Mouse (Mus musculus): ENCODE data around the gene Cacna1a.
"Not testable (repeated sequence)": the region's sequence is repeated elsewhere in the genome, so short reads cannot be mapped to it uniquely, and the experiment has no call there.

The Cacna1a gene

DNA sequence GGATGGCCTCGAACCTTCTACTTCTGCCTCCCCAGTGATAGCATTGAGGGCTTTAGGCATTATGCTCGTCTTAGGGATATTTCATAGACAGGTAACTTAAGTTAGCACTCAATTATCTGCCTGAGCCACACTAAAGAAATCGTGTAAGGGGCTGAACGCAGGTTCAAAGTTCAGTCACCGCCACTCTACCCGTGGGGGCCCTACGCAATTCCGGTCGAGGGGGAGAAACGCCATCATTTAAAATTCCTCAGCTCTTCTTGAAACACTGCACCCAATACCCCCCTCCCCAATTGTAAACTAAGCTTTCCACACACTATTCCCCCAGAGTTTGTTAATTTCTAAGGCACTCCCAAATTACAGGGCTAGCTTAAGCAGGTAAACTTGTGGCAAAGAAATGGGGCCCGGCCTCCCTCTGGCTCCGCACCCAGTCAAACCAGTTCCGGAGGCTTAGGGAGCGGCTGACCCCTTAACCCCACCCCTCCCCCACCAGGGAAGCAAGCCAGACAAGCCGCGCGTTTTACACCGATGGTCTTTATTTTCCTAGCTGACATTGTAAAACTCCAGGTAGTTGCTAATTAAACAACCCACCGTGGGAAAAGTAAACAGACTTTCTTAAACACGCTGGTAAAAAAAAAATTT lies 272.7 kb downstream of the Cacna1a start:
- no peak for DNase-seq (ENCODE audit: low spot score)

- peak; percentile 77 for DNase-seq (ENCODE audit: low spot score)
These were observed 273.2 kb downstream of the Cacna1a start for GRCm38 (mm10) chr8:84661458-84661871.

DNA sequence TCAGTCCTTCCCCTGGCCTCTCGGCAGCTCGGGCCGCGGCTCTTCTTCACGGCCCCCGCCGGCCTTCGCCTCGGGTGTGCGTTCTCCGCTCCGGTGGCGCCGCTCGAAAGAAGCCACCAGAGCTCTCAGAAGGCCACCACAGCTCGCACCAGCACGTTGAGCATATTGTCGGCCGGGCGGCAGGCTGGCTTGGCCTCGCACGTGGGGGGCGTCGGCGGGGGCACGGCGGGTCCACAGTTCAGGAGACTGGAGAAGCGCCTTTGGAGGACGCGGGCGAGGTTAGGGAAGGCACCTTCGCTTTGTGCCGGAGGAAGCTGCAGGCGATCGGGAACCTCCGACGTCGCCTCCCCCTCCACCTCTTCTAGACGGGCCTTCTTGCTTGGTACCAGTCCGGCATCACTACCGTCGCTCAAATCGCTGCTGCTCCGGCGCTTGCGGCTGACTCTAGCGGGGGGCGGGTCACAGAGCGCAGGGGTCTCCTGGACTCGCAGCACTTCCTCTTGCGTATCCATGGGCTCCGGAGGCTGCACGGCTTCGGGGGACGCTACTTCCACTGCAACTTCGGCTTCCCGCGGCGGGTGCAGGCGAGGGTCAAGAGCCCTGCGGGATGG lies 273.8 kb downstream of the Cacna1a start:
- no peak for DNase-seq (ENCODE audit: low spot score)

DNA sequence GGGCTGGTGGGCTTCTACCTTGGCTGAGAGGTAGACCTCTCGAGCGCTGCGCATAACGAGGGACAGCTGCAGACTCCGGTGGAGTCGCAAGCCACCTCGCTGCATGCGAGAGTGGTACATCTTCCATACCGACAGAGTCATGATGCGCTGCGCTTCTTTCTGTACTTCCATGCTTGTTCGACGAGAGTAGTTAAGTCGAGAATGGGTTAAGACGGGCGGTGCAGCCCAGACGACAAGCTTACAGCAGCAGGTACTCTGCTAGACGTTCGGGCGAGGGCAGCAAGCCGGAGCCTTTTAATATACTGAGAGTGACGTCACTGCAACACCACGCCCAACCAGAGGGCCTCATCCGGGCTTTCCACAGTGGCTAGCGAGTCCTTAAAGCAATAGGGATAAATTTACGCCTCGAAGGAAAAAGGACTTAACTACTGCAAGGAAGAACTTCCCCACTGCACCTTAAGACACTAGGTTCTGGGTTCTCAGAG lies 274.4 kb downstream of the Cacna1a start, which contains the start of gene Ier2:
Gene Ier2 (minus strand): TSS at position 272 of the 485 bp plus-strand sequence.
- DNase-seq (ENCODE audit: low spot score), result peak; percentile 84

DNA sequence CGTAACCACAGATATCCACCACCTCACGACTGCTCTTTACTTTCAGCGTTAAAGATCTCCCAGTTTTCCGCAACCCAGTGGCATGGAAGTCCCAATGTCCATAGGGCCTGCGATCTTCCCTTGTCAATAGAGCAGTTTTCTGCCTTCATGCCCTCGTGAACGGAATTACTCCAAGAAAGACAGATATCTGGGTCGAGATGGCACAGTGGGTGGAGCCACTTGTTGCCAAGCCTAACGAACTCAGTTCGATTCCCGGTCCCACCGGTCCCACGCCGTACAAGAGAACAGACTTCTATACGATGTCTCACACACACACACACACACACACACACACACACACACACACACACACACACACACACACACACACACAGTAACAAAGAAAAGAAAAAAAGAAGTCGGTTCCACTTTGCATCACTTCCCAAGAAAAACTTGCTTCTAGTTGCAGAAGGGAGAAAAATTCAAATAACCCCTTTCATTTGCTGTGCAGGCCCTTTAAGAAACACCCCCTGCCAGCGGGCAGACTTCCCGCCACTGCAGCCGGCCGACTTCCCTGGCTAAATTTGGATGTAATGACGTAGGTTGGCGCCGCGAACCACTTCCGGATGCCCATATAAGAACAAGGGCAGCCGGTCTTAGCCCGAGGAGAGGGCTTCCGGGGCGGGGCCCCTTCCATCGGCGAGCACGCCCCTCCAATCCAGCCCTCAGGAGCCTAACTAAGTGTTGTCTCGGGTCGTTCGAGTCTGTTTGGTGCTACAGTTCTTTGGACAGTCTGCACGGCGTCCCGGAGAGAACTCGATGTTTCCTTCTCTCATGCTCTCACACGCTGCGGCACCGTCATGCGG lies 275.5 kb downstream of the Cacna1a start:
- peak; percentile 90 for DNase-seq (ENCODE audit: low spot score)

DNA sequence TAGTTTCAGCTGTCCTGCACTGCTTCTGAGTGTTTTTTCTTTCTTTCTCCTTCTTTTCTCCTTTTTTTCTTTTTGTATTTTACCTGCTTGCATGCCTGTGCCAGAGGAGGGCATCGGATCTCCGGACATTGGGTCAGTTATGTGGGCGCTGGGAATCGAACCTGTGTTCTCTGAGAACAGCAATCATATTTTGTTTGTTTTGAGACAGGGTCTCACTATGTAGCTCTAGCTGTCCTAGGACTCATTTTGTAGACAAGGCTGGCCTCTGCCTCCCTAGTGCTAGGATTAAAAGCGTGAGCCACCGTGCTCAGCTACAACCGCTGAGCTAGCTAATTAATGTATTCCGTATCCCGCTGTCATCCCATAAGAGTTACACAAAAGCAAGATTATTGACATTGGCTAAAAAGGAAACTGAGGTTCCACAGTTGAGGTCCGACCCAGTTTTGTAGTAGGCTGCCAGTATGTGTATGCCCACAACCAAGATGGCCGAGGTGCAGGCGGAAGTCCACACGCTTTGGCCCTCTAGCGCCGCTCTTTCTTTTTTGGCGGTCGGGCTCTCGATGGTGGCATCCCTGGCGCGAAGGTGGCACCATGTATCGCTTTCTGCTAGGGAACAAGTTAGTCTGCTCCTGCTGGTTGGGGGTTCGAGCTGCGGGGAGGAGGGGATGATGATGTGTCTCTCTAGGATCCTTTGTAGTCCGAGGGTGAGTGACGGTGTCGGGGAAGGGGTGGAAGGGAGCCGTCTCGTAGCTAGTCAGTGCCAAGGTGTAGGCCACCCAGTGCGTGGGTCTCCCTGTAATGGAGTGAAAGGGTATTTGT lies 276.5 kb downstream of the Cacna1a start:
- DNase-seq (ENCODE audit: low spot score), result peak; percentile 49

DNA sequence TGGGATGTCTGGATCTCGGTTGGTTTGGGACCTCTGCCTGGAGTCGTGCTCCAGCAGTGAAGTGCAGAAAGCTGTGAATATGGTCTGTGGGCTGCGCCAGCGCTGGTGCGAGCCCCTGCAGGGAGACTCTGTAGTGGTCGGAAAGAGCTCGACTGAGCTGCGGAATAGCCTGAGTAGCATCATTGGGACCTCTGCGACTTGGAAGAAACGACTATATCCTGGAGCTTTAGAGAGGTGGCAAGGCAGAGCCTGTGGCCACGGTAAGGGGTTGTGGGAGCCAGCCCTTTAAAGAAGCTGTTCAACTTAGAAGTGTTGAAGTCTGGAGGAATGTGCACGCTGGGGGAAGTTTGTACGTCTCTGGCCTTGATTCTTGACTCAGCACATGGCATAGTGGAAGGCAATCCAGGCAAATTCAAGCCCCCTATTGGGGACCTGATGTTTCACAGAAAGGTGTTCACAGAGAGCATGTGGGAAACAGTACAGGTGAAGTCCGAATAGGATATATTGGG lies 277.2 kb downstream of the Cacna1a start:
- no peak for DNase-seq (ENCODE audit: low spot score)

DNA sequence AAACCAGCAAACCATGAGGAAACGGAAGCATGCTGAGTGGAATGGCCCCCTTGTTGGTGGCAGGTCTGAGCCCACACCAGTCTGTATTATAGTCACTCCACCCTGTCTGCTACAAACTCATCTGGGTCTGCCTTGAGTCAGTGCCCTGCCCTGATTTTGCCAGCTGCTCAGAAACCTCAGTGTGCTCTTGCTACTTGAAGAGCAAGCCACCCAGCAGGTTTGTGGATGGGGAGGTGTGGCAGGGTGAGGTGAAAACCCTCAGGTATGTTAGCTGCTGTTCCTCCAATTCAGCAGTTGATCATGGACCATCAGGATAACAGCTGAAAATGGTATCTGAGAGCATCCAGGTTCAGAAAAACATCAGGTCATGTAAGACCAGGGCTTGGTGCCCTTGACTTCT lies 279.8 kb downstream of the Cacna1a start:
- DNase-seq (ENCODE audit: low spot score), result no peak

DNA sequence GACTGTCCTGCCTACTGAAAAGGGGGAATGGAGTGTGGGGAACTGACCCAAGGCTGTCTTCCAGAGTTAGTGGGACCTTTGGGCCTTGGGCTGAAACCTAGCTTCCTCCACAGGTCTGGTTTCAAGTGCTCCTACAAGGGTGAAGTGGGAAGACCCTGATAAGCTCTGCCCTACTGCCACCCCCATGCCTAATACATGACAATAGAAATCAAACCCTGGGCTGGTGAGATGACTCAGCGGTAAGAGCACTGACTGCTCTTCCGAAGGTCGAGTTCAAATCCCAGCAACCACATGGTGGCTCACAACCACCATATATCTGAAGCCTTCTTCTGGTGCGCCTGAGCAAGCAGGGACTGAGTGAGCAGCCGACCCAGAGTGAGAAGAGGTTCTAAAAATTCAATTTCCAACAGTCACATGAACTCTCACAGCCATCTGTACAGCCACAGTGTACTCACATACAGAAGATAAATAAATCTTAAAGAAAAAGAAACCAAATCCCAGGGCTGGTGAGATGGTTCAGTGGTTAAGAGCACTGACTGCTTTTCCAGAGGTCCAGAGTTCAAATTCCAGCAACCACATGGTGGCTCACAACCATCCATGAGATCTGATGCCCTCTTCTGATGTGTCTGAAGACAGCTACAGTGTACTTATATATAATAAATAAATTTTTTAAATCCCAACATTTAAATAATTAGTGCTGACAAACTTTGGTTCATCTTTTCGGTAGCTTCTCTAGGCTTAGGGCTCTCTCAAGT lies 280.7 kb downstream of the Cacna1a start:
- no peak for DNase-seq (ENCODE audit: low spot score)

- DNase-seq (ENCODE audit: low spot score), result not testable (repeated sequence)
These were observed 282.2 kb downstream of the Cacna1a start for GRCm38 (mm10) chr8:84670295-84671006.

DNA sequence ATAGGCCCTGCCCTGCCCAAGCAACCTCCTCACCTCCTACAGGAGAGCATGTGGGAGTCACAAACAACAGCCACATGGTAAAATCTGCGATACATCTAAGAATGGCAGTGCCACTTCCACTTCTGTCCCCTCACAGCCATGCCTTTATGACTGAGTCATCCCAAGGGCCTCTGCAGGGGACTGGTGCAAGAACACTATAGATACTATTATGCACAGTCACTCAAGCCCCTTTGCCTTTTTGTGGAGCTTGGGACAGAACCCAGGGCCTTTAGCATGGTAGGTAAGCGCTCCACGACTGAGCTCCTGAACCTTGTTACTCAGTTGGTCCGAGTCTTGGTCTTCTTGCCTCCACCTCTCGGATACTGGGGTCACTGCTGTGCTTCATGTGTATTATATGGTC lies 289.1 kb downstream of the Cacna1a start:
- DNase-seq (ENCODE audit: low spot score), result no peak

DNA sequence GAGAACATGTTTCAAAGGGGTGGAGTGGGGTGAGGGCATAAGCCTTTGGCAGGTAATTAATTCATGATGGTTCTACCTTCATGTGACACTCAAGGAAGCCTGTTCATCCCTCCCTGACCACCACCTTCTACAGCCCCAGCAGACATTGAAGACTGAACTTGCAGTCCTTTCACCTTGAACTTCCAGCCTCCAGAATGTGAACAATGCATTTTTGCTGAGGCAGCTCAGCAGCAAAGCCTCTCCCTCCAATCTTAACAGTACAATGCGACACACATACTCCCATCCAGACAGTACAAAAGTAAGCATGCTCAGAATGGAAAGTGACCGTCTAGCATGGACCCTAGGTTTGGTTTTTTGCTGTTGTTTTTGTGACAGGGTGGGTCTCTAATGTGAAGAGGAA lies 293.2 kb downstream of the Cacna1a start:
- no peak for DNase-seq (ENCODE audit: low spot score)

- no peak for DNase-seq (ENCODE audit: low spot score)
These were observed 294.0 kb downstream of the Cacna1a start for GRCm38 (mm10) chr8:84682257-84682656.

- DNase-seq (ENCODE audit: low spot score), result no peak
These were observed 296.3 kb downstream of the Cacna1a start for GRCm38 (mm10) chr8:84684537-84684936.

- peak; percentile 61 for DNase-seq (ENCODE audit: low spot score)
These were observed 298.2 kb downstream of the Cacna1a start, which contains the start of gene Trmt1 for GRCm38 (mm10) chr8:84686191-84687002. Trmt1 (plus strand) TSS chr8:84686307.

GRCm38 (mm10) chr8:84687003-84687704 lies 298.9 kb downstream of the Cacna1a start:
- no peak for DNase-seq (ENCODE audit: low spot score)

DNA sequence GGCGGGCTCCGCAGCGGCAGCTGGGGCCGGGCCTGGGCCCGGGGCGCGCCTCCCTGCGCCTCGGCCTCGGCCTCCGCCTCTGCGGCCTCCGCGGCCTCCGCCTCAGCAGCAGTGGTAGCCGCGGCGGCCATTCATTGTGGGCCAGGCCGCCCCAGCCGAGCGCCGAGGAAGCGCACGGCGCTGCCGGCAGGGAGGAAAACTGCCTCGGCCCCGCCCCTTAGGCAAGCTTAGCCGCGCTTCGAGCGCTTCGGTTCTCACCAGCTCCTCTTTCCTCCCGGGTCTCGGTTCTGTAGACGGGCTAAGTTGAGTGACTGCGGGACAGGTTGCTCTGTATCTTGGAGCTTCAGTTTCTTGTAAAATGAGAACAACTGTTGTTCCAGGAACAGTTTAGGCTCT lies 299.5 kb downstream of the Cacna1a start, which contains the start of gene Nacc1:
Gene Nacc1 (minus strand): TSS at position 158 of the 396 bp plus-strand sequence.
- peak; percentile 78 for DNase-seq (ENCODE audit: low spot score)

GRCm38 (mm10) chr8:84689091-84689915 lies 301.1 kb downstream of the Cacna1a start:
- peak; percentile 79 for DNase-seq (ENCODE audit: low spot score)

Measured in spleen, adult 12 weeks (tissue).